Mouse (Mus musculus) CH12.LX (cell line): ENCODE results near the gene Gm3371. TPM values are rescaled to one million over a fixed set of nuclear protein-coding genes. Genes with fewer than 3 reads are reported as not detected.
"Not testable (repeated sequence)": the region's sequence is repeated elsewhere in the genome, so short reads cannot be mapped to it uniquely, and the experiment has no call there.

Experiments
- DNase-seq: peaks from one replicate; pipeline ENCODE4 v3.0.0-alpha.2; 2013; ENCODE audit errors: extremely low read depth
- H3K27ac ChIP-seq: 2 replicates; pipeline ENCODE4 v1.5.1; 2012; ENCODE audit warnings: low read depth, mild to moderate bottlenecking, control low read depth, moderate library complexity; ENCODE audit not compliant: insufficient read depth
- H3K27me3 ChIP-seq: replicated peaks from 2 replicates; pipeline ENCODE3; 2012; ENCODE audit warnings: inconsistent platforms
- H3K36me3 ChIP-seq, 2 experiments: replicated peaks in 1 of 2; 2 replicates each; pipeline versions ENCODE3 to v1.6.1; 2012; ENCODE audit warnings: inconsistent platforms in 1 of 2, low read length in 1 of 2, mild to moderate bottlenecking in 1 of 2, mixed read lengths in 1 of 2, moderate library complexity in 1 of 2; ENCODE audit not compliant: control insufficient read depth in 1 of 2, insufficient read depth in 1 of 2
- H3K4me1 ChIP-seq, 2 experiments: 2 replicates each; pipeline ENCODE4 v1.6.1; 2012; ENCODE audit warnings: inconsistent platforms in 1 of 2, moderate library complexity in 1 of 2; ENCODE audit not compliant: insufficient read depth in 2 of 2, control insufficient read depth in 1 of 2
- H3K4me2 ChIP-seq: 2 replicates; pipeline ENCODE4 v1.6.1; 2012; ENCODE audit warnings: low read depth, mild to moderate bottlenecking, control low read depth; ENCODE audit not compliant: poor library complexity, insufficient read depth, severe bottlenecking
- H3K4me3 ChIP-seq, 3 experiments: fragments of 150-350 bp in 1 of 3; sonication (generic) in 1 of 3; replicated peaks in 1 of 3; 2 replicates each; pipeline versions ENCODE3 to v1.5.1; 2011 to 2012; ENCODE audit warnings: low read depth in 2 of 3, low read length in 2 of 3, mild to moderate bottlenecking in 2 of 3, moderate library complexity in 2 of 3, control low read depth in 1 of 3, improper control_type of control experiment in 1 of 3, inconsistent platforms in 1 of 3, mixed read lengths in 1 of 3; ENCODE audit not compliant: poor library complexity in 1 of 3
- H3K79me2 ChIP-seq: replicated peaks from 2 replicates; pipeline ENCODE4 v1.6.1; 2012; ENCODE audit warnings: mild to moderate bottlenecking, moderate library complexity; ENCODE audit not compliant: control insufficient read depth, poor library complexity, insufficient read depth, severe bottlenecking; ENCODE audit errors: extremely low read depth
- H3K9ac ChIP-seq: 2 replicates; pipeline ENCODE4 v1.6.1; 2012; ENCODE audit warnings: low read depth, mild to moderate bottlenecking, control low read depth, moderate library complexity; ENCODE audit not compliant: insufficient read depth
- H3K9me3 ChIP-seq: replicated peaks from 2 replicates; pipeline ENCODE3; 2012; ENCODE audit warnings: low read length, inconsistent platforms, mixed read lengths
- ELF1 ChIP-seq: IDR thresholded peaks from 2 replicates; pipeline ENCODE4 v1.6.1; 2014; ENCODE audit warnings: low read depth, mild to moderate bottlenecking, inconsistent platforms, low read length, improper control_type of control experiment
- HCFC1 ChIP-seq: IDR thresholded peaks from 2 replicates; pipeline ENCODE4 v1.6.1; 2012; ENCODE audit warnings: low read depth, mild to moderate bottlenecking, inconsistent platforms, low read length, improper control_type of control experiment
- POLR2A ChIP-seq: IDR thresholded peaks from 2 replicates; pipeline ENCODE4 v1.6.1; 2011; ENCODE audit warnings: low read depth, mild to moderate bottlenecking, improper control_type of control experiment, low read length
- dilution Hi-C: fragments of 300-500 bp; cut with MboI; formaldehyde crosslinking; loops from 2 replicates; pipeline ENCODE4 v1.14.3; 2020; ENCODE audit warnings: low sequenced_read_pairs; ENCODE audit not compliant: extremely low pct_unique_long_range_greater_than_20kb, extremely low pct_ligation_motif_present
- in situ Hi-C: fragments of 300-500 bp; cut with MboI; formaldehyde crosslinking; loops from 3 replicates; pipeline ENCODE4 v1.14.3; 2019; ENCODE audit warnings: low sequenced_read_pairs, low pct_ligation_motif_present, low pct_unique_long_range_greater_than_20kb, mixed read lengths
- polyA plus RNA-seq: library from polyadenylated mRNA; unstranded; fragments of >175 nt; gene quantifications from 2 replicates; pipeline ENCODE4 v1.2.1, GENCODE M21; 2012; ENCODE audit warnings: low read depth; ENCODE audit not compliant: insufficient read length
- total RNA-seq, 2 experiments: library from RNA; depleted of rRNA; stranded (reverse); fragments of 300-350 nt in 1 of 2; fragments of >200 nt in 1 of 2; gene quantifications; 2 replicates each; pipeline ENCODE4 v1.2.3; 2012 to 2014

Gene Gm3371
- total RNA-seq (2012; rRNA removed) (not detected in 2 replicates), total RNA-seq (2014; rRNA removed) (0.34 TPM in 1 of 2 replicates, not detected in the other), polyA plus RNA-seq (not detected in 2 replicates)

DNA sequence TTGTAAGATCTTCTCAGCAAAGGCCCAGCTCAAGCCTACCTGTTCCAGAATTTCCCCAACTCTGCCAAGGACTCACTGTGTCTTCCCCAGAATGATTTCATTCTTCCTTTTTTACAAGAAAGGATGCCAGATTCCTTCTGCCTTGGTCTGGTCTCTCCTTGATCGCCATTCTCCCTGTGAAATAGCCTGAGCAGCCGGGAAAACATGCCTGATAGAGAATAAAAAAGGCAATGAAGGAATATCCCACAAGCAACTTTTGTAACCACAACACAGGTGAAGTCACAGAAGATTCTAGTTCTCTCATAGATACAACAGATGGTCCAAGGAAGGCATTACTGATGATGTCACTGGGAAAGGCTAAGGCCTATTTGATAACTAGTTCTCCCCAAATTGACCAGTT lies at the start of gene Gm3371:
Gene Gm3371, minus strand, starts transcription at position 101 of the 400 bp plus-strand sequence.
- in situ Hi-C loops, H3K4me2 ChIP-seq, H3K9me3 ChIP-seq, H3K79me2 ChIP-seq, H3K4me3 ChIP-seq, H3K27me3 ChIP-seq, H3K4me1 ChIP-seq, dilution Hi-C loops, H3K9ac ChIP-seq, H3K27ac ChIP-seq, DNase-seq, H3K36me3 ChIP-seq: not testable (repeated sequence)

DNA sequence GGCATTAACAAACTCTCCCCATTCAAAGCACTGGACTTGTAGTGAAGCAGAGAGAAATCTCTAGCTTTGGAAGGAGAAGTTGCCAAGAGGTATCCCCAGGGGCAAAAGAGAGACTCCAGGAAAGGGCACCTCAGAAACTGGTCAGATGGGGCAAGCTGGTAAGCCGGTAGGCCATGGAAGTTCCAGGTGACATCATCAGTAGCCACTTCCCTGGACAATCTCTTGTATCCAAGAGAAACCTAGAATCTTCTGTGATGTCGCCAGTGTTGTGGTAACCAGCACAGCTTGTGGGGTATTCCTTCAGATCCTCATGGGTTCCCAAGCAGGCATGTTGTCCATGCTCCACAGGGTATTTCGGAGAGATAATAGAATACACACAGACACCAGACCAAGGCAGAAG lies 22.8 kb upstream of the Gm3371 start, which contains the start of gene Gm8232:
Gene Gm8232, plus strand, starts transcription at position 301 of the 400 bp plus-strand sequence.
- in situ Hi-C loops, DNase-seq, H3K4me2 ChIP-seq, H3K79me2 ChIP-seq, H3K4me3 ChIP-seq, H3K9ac ChIP-seq, dilution Hi-C loops, H3K9me3 ChIP-seq, H3K27ac ChIP-seq, H3K4me1 ChIP-seq, H3K27me3 ChIP-seq, H3K36me3 ChIP-seq: not testable (repeated sequence)

DNA sequence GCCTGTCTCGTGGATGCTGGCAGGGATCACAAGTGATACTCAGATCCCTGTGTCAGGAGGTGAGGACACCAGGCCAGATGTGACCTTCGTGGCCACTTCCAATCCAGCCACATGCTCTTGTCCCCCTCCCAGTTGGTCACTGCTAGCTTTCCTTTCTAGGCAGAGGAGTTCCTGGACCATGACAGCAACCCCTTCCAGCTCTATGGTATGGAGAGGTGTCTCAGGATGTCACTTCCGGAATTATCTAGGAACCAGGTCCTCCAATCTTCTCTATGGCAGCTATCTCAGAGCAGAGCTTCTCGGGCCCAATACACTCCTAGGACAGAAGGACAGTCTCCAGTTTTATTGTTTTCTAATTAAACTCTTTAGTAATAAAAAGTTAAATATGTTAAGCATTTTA lies 26.3 kb downstream of the Gm3371 start:
- H3K4me2 ChIP-seq, H3K36me3 ChIP-seq, H3K4me1 ChIP-seq, H3K27me3 ChIP-seq, H3K9me3 ChIP-seq, DNase-seq, in situ Hi-C loops, H3K27ac ChIP-seq, dilution Hi-C loops, H3K79me2 ChIP-seq: not testable (repeated sequence)
- Histone ChIP-seq H3K4me3 (peak overlapping the region in 2 of 3 experiments; percentile 42 to 64), H3K9ac (peak overlapping the region; percentile 58; the same call in 1 of the 2 replicates)
- peak; percentile 61 for TF ChIP-seq HCFC1
- TF ChIP-seq ELF1: peak; percentile 63
- 0 out of 2 replicates have a peak, but pooled peaks have one; percentile 29 for TF ChIP-seq POLR2A

DNA sequence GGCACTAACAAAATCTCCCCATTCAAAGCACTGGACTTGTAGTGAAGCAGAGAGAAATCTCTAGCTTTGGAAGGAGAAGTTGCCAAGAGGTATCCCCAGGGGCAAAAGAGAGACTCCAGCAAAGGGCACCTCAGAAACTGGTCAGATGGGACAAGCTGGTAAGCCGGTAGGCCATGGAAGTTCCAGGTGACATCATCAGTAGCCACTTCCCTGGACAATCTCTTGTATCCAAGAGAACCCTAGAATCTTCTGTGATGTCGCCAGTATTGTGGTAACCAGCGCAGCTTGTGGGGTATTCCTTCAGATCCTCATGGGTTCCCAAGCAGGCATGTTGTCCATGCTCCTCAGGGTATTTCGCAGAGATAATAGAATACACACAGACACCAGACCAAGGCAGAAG lies 45.4 kb downstream of the Gm3371 start, which contains the start of gene Gm8229:
Gene Gm8229, plus strand, starts transcription at position 301 of the 400 bp plus-strand sequence.
- H3K9me3 ChIP-seq, H3K36me3 ChIP-seq, H3K4me2 ChIP-seq, H3K9ac ChIP-seq, dilution Hi-C loops, H3K27ac ChIP-seq, in situ Hi-C loops, DNase-seq, H3K4me3 ChIP-seq, H3K79me2 ChIP-seq, H3K27me3 ChIP-seq, H3K4me1 ChIP-seq: not testable (repeated sequence)
